Mouse (Mus musculus) frontal cortex, adult 2 months (tissue): ENCODE measurements around the gene Klhl3. TPM values are rescaled to one million over a fixed set of nuclear protein-coding genes. Genes with fewer than 3 reads are reported as not detected.
A peak's percentile ranks its signal among the peaks of the same experiment; 100 is the strongest.

Source experiments
- DNase-seq, 2 experiments: peaks; one replicate each; pipeline ENCODE4 v3.0.0; 2022; ENCODE audit warnings: low spot score in 1 of 2; ENCODE audit errors: extremely low spot score in 1 of 2
- polyA plus RNA-seq: library from polyadenylated mRNA; depleted of rRNA; stranded (reverse); fragments of >200 nt; gene quantifications from 2 replicates; pipeline ENCODE4 v1.2.3, GENCODE M21; 2012; rRNA removed

Gene Klhl3
- polyA plus RNA-seq, 1 experiment = 30.1 TPM

DNA sequence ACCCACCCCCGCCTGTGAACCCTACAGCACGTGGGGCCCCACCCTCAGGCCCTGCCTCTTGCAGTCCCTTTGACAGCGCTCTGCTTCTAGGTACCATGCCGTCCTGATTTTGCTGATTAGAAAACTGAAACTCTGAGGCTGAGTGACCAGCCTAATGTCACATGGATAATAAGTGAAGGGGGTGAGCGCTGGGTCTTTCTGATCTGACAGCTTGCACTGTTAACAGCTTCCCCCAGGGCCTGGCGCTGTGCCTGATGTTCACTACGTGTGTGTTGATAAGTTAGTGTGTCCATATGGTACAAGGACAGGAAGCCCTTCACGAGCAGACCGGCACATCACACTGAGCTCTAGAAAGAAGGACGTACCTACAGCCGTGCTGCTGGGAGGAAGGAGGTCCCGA is 130.1 kb downstream of the Klhl3 start:
- DNase-seq = peak in 1 of 2 experiments; percentile 23

DNA sequence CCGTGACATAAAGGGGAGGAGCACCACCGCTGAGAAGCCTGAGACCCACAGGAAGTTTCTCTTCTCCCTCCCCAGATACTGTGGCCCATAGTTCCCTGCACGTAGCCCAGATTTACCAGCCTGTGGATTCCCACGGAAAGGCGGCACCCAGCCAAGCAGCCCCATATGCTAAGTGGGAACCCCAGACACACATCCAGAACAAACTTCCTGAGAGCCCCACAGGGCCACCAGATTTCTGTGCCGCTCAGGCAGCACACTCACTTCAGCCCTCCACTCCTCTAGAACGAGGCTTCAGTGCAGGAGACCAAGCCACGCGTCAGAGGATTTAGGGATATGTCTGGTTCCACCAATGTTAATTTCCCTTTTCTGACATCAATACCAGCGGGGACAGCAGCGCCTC is 130.5 kb downstream of the Klhl3 start:
- DNase-seq = peak in 1 of 2 experiments; percentile 65

DNA sequence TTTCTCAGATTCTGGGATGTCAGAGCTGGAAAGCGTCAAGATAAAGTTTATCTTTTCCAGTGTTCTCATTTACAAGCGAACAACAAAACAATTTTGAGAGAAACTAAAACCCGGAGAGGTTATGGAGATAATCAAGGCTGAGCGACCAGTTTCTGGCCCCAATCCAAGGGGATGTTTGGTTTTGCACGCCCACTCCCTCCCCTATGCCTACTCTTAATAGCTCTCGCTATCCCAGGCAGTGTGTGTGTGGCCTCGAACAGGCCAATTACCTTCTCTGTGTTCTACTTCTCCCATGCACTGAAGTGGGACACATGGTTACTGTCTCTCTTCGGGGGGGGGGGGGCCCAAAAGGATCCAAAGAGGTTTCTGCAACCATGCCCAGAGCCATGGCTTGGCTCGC is 132.7 kb downstream of the Klhl3 start:
- DNase-seq = no peak

DNA sequence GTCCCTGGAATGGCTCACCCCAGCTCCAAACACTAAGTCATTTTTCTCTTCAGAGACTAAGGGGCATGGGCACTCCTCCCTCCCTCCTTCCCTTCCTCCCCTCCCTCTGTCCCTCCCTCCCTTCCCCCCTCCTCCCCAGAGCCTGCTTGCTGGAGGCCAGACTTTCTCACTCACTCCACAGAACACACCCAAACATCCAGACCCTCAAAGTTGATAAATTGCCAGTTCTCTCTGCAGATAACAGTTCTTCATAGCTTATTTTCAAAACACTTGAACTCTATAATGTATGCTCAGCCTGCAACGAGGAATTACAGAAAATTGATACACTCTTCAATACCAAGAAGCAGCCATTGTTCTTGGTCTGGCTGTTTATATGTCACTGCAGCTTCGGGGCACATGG is 133.3 kb downstream of the Klhl3 start:
- DNase-seq = no peak

- DNase-seq = no peak
Measured at GRCm38 (mm10) chr13:57978931-57979330, 134.5 kb downstream of the Klhl3 start.

GRCm38 (mm10) chr13:57977721-57978120 is 135.7 kb downstream of the Klhl3 start:
- no peak for DNase-seq

DNA sequence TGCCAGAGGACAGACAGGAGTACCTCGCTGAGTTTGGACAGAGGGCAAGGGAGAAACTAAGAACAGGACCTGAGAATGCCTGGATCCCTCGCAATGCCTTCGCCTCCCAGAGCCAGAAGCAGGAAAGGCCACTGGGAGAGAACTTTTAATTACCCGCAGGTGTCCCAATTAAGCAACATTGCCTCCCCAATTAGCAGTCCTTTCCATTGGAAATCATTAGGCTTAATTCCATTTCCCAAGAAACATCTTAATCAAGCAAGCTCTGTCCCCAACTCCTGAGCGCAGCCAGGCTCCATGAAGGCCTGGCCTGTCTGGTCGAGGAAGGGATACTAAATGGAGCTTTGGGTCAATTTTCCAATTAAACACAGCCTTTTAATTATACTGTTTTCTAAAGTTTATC is 147.7 kb downstream of the Klhl3 start:
- no peak for DNase-seq

DNA sequence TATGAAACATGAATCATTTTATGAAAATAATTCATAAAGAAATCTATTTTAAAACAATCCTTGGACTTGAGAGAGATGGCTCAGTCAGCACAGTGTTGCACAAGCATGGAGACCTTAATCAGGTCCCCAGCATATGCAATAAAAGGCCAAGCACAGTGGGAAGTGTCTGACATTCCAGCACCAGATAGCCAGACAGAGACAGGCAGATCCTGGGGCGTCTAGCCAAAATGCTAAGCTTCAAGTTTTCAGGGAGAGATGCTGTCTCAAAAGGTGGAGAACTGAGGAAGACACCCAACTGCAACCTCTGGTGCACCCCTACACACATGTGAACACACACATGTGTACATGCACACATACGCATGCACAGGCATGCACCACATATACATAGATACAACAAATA is 153.1 kb downstream of the Klhl3 start:
- no peak for DNase-seq

DNA sequence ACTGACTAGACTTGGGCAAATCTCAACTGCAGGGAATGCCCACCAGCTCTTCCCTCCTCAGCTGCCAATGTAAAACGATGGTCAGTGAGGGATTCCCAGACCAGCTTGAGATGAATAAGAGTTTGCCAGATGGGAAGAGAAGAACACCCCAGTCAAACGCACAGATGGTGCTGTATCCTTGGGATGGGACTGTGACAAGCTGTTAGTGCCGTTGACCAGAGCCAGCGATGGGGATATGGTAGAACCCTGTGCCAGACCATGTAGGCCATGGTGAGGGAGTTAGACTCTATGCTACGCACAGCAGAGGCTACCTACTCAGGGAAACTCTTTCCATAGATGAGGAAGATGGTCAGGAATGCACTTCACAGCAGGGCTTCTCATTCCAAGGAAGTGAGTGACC is 153.6 kb downstream of the Klhl3 start:
- no peak for DNase-seq

Other genes with a start within 250 kb of the Klhl3 start
- 89.1 and 89.9 TPM in 2 replicates for gene Spock1, start 205.3 kb downstream of the Klhl3 start, polyA plus RNA-seq
- 97.9 and 101 TPM in 2 replicates for gene Hnrnpa0, start 15.0 kb upstream of the Klhl3 start, polyA plus RNA-seq
- 21.2 and 23.2 TPM in 2 replicates for gene Idnk, start 44.1 kb upstream of the Klhl3 start, polyA plus RNA-seq
- 106 and 107 TPM in 2 replicates for gene Ubqln1, start 102.1 kb upstream of the Klhl3 start, polyA plus RNA-seq
- 27.2 and 28.0 TPM in 2 replicates for gene Gkap1, start 162.1 kb upstream of the Klhl3 start, polyA plus RNA-seq
- 1.5 and 1.7 TPM in 2 replicates for gene Kif27, start 245.5 kb upstream of the Klhl3 start, polyA plus RNA-seq